Mouse (Mus musculus) megakaryocyte, embryonic 14.5 days (primary cell): ENCODE measurements around the gene Negr1. TPM values are rescaled to one million over a fixed set of nuclear protein-coding genes. Genes with fewer than 3 reads are reported as not detected.

ENCODE experiments used
- H3K27me3 ChIP-seq: replicated peaks from 2 replicates; pipeline ENCODE3; 2012; ENCODE audit warnings: inconsistent platforms
- H3K36me3 ChIP-seq: replicated peaks from 2 replicates; pipeline ENCODE3; 2012; ENCODE audit warnings: low read length, inconsistent platforms, mixed read lengths
- H3K4me1 ChIP-seq: 2 replicates; pipeline ENCODE4 v1.6.1; 2012; ENCODE audit warnings: inconsistent platforms
- H3K4me3 ChIP-seq: replicated peaks from 2 replicates; pipeline ENCODE3; 2012; ENCODE audit warnings: moderate library complexity, mild to moderate bottlenecking, inconsistent platforms
- H3K9me3 ChIP-seq: 2 replicates; pipeline ENCODE4 v1.6.1; 2012; ENCODE audit warnings: inconsistent platforms
- FLI1 ChIP-seq: IDR thresholded peaks from 2 replicates; pipeline ENCODE4 v1.6.1; 2012; ENCODE audit warnings: low read length, inconsistent platforms, mixed read lengths
- GATA1 ChIP-seq: IDR thresholded peaks from 3 replicates; pipeline ENCODE4 v1.6.1; 2012; ENCODE audit warnings: mixed read lengths, low read length, inconsistent platforms, borderline replicate concordance
- polyA plus RNA-seq: library from polyadenylated mRNA; stranded (reverse); fragments of >175 nt; gene quantifications from 2 replicates; pipeline ENCODE4 v1.2.3, GENCODE M21; 2012; ENCODE audit warnings: low replicate concordance; ENCODE audit not compliant: insufficient read depth

Negr1 gene
- polyA plus RNA-seq, 1 experiment: not detected

- no peaks in the 10 kb centered on the region for H3K36me3 ChIP-seq
- H3K9me3 ChIP-seq: peaks cover 13% of the 10 kb centered on the region; the same call in 1 of the 2 replicates
- TF ChIP-seq GATA1 (no peak), FLI1 (no peak)
- no peak overlapping the region for H3K4me3 ChIP-seq
- no peaks in the 10 kb centered on the region for H3K4me1 ChIP-seq
- no peaks in the 10 kb centered on the region for H3K27me3 ChIP-seq
Observed at GRCm38 (mm10) chr3:156955094-156955493, 393.5 kb downstream of the Negr1 start.

- Histone ChIP-seq H3K9me3 (peaks cover 11% of the 10 kb centered on the region; the same call in 1 of the 2 replicates), H3K4me1 (no peaks in the 10 kb centered on the region), H3K27me3 (no peaks in the 10 kb centered on the region), H3K36me3 (no peaks in the 10 kb centered on the region), H3K4me3 (no peak overlapping the region)
- TF ChIP-seq GATA1 (no peak), FLI1 (no peak)
Observed at GRCm38 (mm10) chr3:156958640-156959039, 397.0 kb downstream of the Negr1 start.

GRCm38 (mm10) chr3:156968764-156969163 is 407.2 kb downstream of the Negr1 start:
- H3K4me1 ChIP-seq: no peaks in the 10 kb centered on the region
- no peaks in the 10 kb centered on the region for H3K27me3 ChIP-seq
- no peak overlapping the region for H3K4me3 ChIP-seq
- TF ChIP-seq FLI1 (no peak), GATA1 (no peak)
- peaks cover 20% of the 10 kb centered on the region for H3K9me3 ChIP-seq
- no peaks in the 10 kb centered on the region for H3K36me3 ChIP-seq

- Histone ChIP-seq H3K9me3 (peaks cover 37% of the 10 kb centered on the region), H3K36me3 (no peaks in the 10 kb centered on the region), H3K27me3 (no peaks in the 10 kb centered on the region), H3K4me1 (no peaks in the 10 kb centered on the region), H3K4me3 (no peak overlapping the region)
- TF ChIP-seq FLI1: no peak
- no peak for TF ChIP-seq GATA1
Observed at GRCm38 (mm10) chr3:156971104-156971503, 409.5 kb downstream of the Negr1 start.

- Histone ChIP-seq H3K27me3 (no peaks in the 10 kb centered on the region), H3K4me3 (no peak overlapping the region), H3K4me1 (no peaks in the 10 kb centered on the region), H3K9me3 (peaks cover 38% of the 10 kb centered on the region), H3K36me3 (no peaks in the 10 kb centered on the region)
- TF ChIP-seq GATA1 (no peak), FLI1 (no peak)
Observed at GRCm38 (mm10) chr3:156976816-156977215, 415.2 kb downstream of the Negr1 start.

GRCm38 (mm10) chr3:156980042-156980716 is 418.6 kb downstream of the Negr1 start:
- H3K4me1 ChIP-seq: no peaks in the 10 kb centered on the region
- H3K27me3 ChIP-seq: no peaks in the 10 kb centered on the region
- H3K9me3 ChIP-seq: peaks cover 12% of the 10 kb centered on the region; the same call in 1 of the 2 replicates
- TF ChIP-seq FLI1: no peak
- no peak for TF ChIP-seq GATA1
- no peak overlapping the region for H3K4me3 ChIP-seq
- H3K36me3 ChIP-seq: no peaks in the 10 kb centered on the region

- TF ChIP-seq GATA1 (no peak), FLI1 (no peak)
- Histone ChIP-seq H3K9me3 (0 out of 2 replicates have a peak, but pooled peaks cover 4% of the 10 kb centered on the region), H3K4me1 (no peaks in the 10 kb centered on the region), H3K4me3 (no peak overlapping the region), H3K27me3 (no peaks in the 10 kb centered on the region), H3K36me3 (no peaks in the 10 kb centered on the region)
Observed at GRCm38 (mm10) chr3:156982102-156982501, 420.5 kb downstream of the Negr1 start.

GRCm38 (mm10) chr3:156987113-156987512 is 425.5 kb downstream of the Negr1 start:
- TF ChIP-seq GATA1: no peak
- no peak for TF ChIP-seq FLI1
- H3K27me3 ChIP-seq: no peaks in the 10 kb centered on the region
- H3K4me3 ChIP-seq: no peak overlapping the region
- no peaks in the 10 kb centered on the region for H3K4me1 ChIP-seq
- H3K9me3 ChIP-seq: 0 out of 2 replicates have a peak, but pooled peaks cover 3% of the 10 kb centered on the region
- no peaks in the 10 kb centered on the region for H3K36me3 ChIP-seq

GRCm38 (mm10) chr3:156992171-156992570 is 430.6 kb downstream of the Negr1 start:
- Histone ChIP-seq H3K36me3 (no peaks in the 10 kb centered on the region), H3K27me3 (no peaks in the 10 kb centered on the region), H3K4me1 (no peaks in the 10 kb centered on the region), H3K9me3 (0 out of 2 replicates have a peak, but pooled peaks cover 2% of the 10 kb centered on the region), H3K4me3 (no peak overlapping the region)
- TF ChIP-seq FLI1 (no peak), GATA1 (no peak)

GRCm38 (mm10) chr3:156992811-156993210 is 431.2 kb downstream of the Negr1 start:
- H3K27me3 ChIP-seq: no peaks in the 10 kb centered on the region
- H3K9me3 ChIP-seq: no peaks in the 10 kb centered on the region
- no peak overlapping the region for H3K4me3 ChIP-seq
- no peaks in the 10 kb centered on the region for H3K36me3 ChIP-seq
- no peaks in the 10 kb centered on the region for H3K4me1 ChIP-seq
- TF ChIP-seq FLI1: no peak

- Histone ChIP-seq H3K36me3 (no peaks in the 10 kb centered on the region), H3K4me1 (no peaks in the 10 kb centered on the region), H3K27me3 (no peaks in the 10 kb centered on the region), H3K9me3 (peaks cover 5% of the 10 kb centered on the region; the same call in 1 of the 2 replicates), H3K4me3 (no peak overlapping the region)
- TF ChIP-seq FLI1 (no peak), GATA1 (no peak)
Observed at GRCm38 (mm10) chr3:156999177-156999808, 437.7 kb downstream of the Negr1 start.
